Mouse (Mus musculus) midbrain, embryonic 13.5 days (tissue): ENCODE results near the gene Lipe. TPM values are rescaled to one million over a fixed set of nuclear protein-coding genes. Genes with fewer than 3 reads are reported as not detected.
A peak's percentile ranks its signal among the peaks of the same experiment; 100 is the strongest.

Experiments
- ATAC-seq: fragments of 200-750 bp; cut with Nextera tagmentation; 2 replicates; pipeline ENCODE4 v1.8.0; 2017; ENCODE audit warnings: mild to moderate bottlenecking, moderate TSS enrichment, moderate library complexity
- H3K27ac ChIP-seq: fragments of 300-500 bp; sonication (generic); 2 replicates; pipeline ENCODE4 v1.5.1; 2015; ENCODE audit warnings: inconsistent platforms, mild to moderate bottlenecking, moderate library complexity
- H3K27me3 ChIP-seq: fragments of 300-500 bp; sonication (generic); 2 replicates; pipeline ENCODE4 v1.6.1; 2015; ENCODE audit warnings: mild to moderate bottlenecking, inconsistent platforms
- H3K36me3 ChIP-seq: fragments of 300-500 bp; sonication (generic); 2 replicates; pipeline ENCODE4 v1.6.1; 2015; ENCODE audit warnings: mild to moderate bottlenecking, inconsistent platforms
- H3K4me1 ChIP-seq: fragments of 300-500 bp; sonication (generic); replicated peaks from 2 replicates; pipeline ENCODE4 v1.6.1; 2015; ENCODE audit warnings: inconsistent platforms
- H3K4me2 ChIP-seq: fragments of 300-500 bp; sonication (generic); replicated peaks from 2 replicates; pipeline ENCODE4 v1.6.1; 2015; ENCODE audit warnings: moderate library complexity, mild to moderate bottlenecking, inconsistent platforms
- H3K4me3 ChIP-seq: fragments of 300-500 bp; sonication (generic); replicated peaks from 2 replicates; pipeline ENCODE4 v1.5.1; 2015; ENCODE audit warnings: mild to moderate bottlenecking, inconsistent platforms
- H3K9ac ChIP-seq: fragments of 300-500 bp; sonication (generic); replicated peaks from 2 replicates; pipeline ENCODE4 v1.6.1; 2015; ENCODE audit warnings: mild to moderate bottlenecking, inconsistent platforms
- H3K9me3 ChIP-seq: fragments of 300-500 bp; sonication (generic); 2 replicates; pipeline ENCODE4 v1.6.1; 2016; ENCODE audit warnings: mild to moderate bottlenecking, inconsistent platforms
- WGBS: fragments of 180-500 bp; shearing (Covaris S2); methylation state at CpG from one replicate; pipeline ENCODE4 v1.1.7; 2015; 5-methylcytosine and 5-hydroxymethylcytosine counted together
- polyA plus RNA-seq: library from polyadenylated mRNA; unstranded; fragments of >200 nt; fragmentation: Nextera tagmentation; extraction: Ambion mirVana; gene quantifications from 2 replicates; pipeline ENCODE4 v1.2.1, GENCODE M21; 2015

Lipe gene
- polyA plus RNA-seq, 1 experiment from 2014 or later, result 9.9 TPM

GRCm38 (mm10) chr7:25392851-25393250 lies 5.7 kb downstream of the Lipe start:
- Histone ChIP-seq H3K27ac (no peak overlapping the region), H3K9ac (peak overlapping the region; percentile 32; the same call in 1 of the 2 replicates), H3K27me3 (peaks cover 5% of the 10 kb centered on the region), H3K9me3 (no peaks in the 10 kb centered on the region), H3K4me2 (no peak overlapping the region), H3K36me3 (peaks cover 8% of the 10 kb centered on the region), H3K4me1 (peaks cover 49% of the 10 kb centered on the region), H3K4me3 (no peak overlapping the region)
- 33% methylated on average over 7 of the region's 7 CpGs for WGBS
- no peak for ATAC-seq

- Histone ChIP-seq H3K36me3 (peaks cover 17% of the 10 kb centered on the region), H3K9ac (no peak overlapping the region), H3K4me2 (no peak overlapping the region), H3K4me3 (no peak overlapping the region), H3K27ac (no peak overlapping the region), H3K9me3 (no peaks in the 10 kb centered on the region), H3K4me1 (peaks cover 49% of the 10 kb centered on the region), H3K27me3 (peaks cover 5% of the 10 kb centered on the region)
- WGBS, result 54% methylated on average over 2 of the region's 2 CpGs
- no peak for ATAC-seq
These were observed 6.6 kb downstream of the Lipe start for GRCm38 (mm10) chr7:25391856-25392453.

- 45% methylated on average over 2 of the region's 2 CpGs for WGBS
- H3K9ac ChIP-seq, result 0 out of 2 replicates have a peak overlapping the region, but pooled peaks have one; percentile 23
- H3K4me2 ChIP-seq, result no peak overlapping the region
- peaks cover 5% of the 10 kb centered on the region for H3K27me3 ChIP-seq
- H3K4me1 ChIP-seq, result peaks cover 44% of the 10 kb centered on the region
- peaks cover 27% of the 10 kb centered on the region for H3K36me3 ChIP-seq
- H3K4me3 ChIP-seq, result no peak overlapping the region
- H3K9me3 ChIP-seq, result no peaks in the 10 kb centered on the region
- no peak for ATAC-seq
- H3K27ac ChIP-seq, result no peak overlapping the region
These were observed 7.5 kb downstream of the Lipe start for GRCm38 (mm10) chr7:25390986-25391385.

GRCm38 (mm10) chr7:25390054-25390770 lies 8.3 kb downstream of the Lipe start:
- Histone ChIP-seq H3K4me1 (peaks cover 44% of the 10 kb centered on the region), H3K27me3 (peaks cover 5% of the 10 kb centered on the region), H3K9me3 (no peaks in the 10 kb centered on the region), H3K27ac (no peak overlapping the region), H3K36me3 (peaks cover 35% of the 10 kb centered on the region), H3K4me3 (no peak overlapping the region), H3K4me2 (no peak overlapping the region), H3K9ac (peak overlapping the region; percentile 41; the same call in 1 of the 2 replicates)
- 32% methylated on average over 8 of the region's 8 CpGs for WGBS
- ATAC-seq, result no peak

GRCm38 (mm10) chr7:25388916-25389315 lies 9.6 kb downstream of the Lipe start:
- Histone ChIP-seq H3K9me3 (no peaks in the 10 kb centered on the region), H3K9ac (no peak overlapping the region), H3K4me1 (peaks cover 34% of the 10 kb centered on the region), H3K4me3 (no peak overlapping the region), H3K27me3 (peaks cover 2% of the 10 kb centered on the region; the same call in 1 of the 2 replicates), H3K27ac (no peak overlapping the region), H3K36me3 (peaks cover 48% of the 10 kb centered on the region), H3K4me2 (no peak overlapping the region)
- ATAC-seq, result no peak
- 88% methylated on average over 7 of the region's 7 CpGs for WGBS

GRCm38 (mm10) chr7:25387811-25388440 lies 10.6 kb downstream of the Lipe start:
- Histone ChIP-seq H3K4me3 (no peak overlapping the region), H3K9ac (no peak overlapping the region), H3K27ac (no peak overlapping the region), H3K36me3 (peaks cover 57% of the 10 kb centered on the region), H3K9me3 (no peaks in the 10 kb centered on the region), H3K27me3 (no peaks in the 10 kb centered on the region), H3K4me2 (no peak overlapping the region), H3K4me1 (peaks cover 24% of the 10 kb centered on the region)
- 94% methylated on average over 18 of the region's 18 CpGs for WGBS
- ATAC-seq, result no peak

- Histone ChIP-seq H3K27me3 (0 out of 2 replicates have a peak, but pooled peaks cover 4% of the 10 kb centered on the region), H3K9me3 (no peaks in the 10 kb centered on the region), H3K4me1 (peaks cover 13% of the 10 kb centered on the region), H3K4me2 (no peak overlapping the region), H3K4me3 (no peak overlapping the region), H3K27ac (no peak overlapping the region), H3K36me3 (peaks cover 73% of the 10 kb centered on the region), H3K9ac (peak overlapping the region; percentile 2; the same call in 1 of the 2 replicates)
- WGBS, result 84% methylated on average over 12 of the region's 12 CpGs
- ATAC-seq, result no peak
These were observed 12.5 kb downstream of the Lipe start for GRCm38 (mm10) chr7:25385850-25386555.

- peak overlapping the region; percentile 2; the same call in 1 of the 2 replicates for H3K9ac ChIP-seq
- no peaks in the 10 kb centered on the region for H3K9me3 ChIP-seq
- H3K36me3 ChIP-seq, result peaks cover 79% of the 10 kb centered on the region
- WGBS, result 93% methylated on average over 12 of the region's 12 CpGs
- H3K4me2 ChIP-seq, result no peak overlapping the region
- no peak overlapping the region for H3K27ac ChIP-seq
- H3K4me1 ChIP-seq, result peaks cover 8% of the 10 kb centered on the region
- peaks cover 10% of the 10 kb centered on the region for H3K27me3 ChIP-seq
- no peak overlapping the region for H3K4me3 ChIP-seq
- no peak for ATAC-seq
These were observed 13.3 kb downstream of the Lipe start for GRCm38 (mm10) chr7:25385259-25385658.

GRCm38 (mm10) chr7:25384818-25385217 lies 13.7 kb downstream of the Lipe start:
- no peak for ATAC-seq
- Histone ChIP-seq H3K36me3 (peaks cover 79% of the 10 kb centered on the region), H3K27me3 (peaks cover 11% of the 10 kb centered on the region), H3K4me1 (peaks cover 8% of the 10 kb centered on the region), H3K4me2 (no peak overlapping the region), H3K4me3 (no peak overlapping the region), H3K9ac (no peak overlapping the region), H3K27ac (no peak overlapping the region), H3K9me3 (no peaks in the 10 kb centered on the region)
- 88% methylated on average over 9 of the region's 9 CpGs for WGBS

- 88% methylated on average over 13 of the region's 13 CpGs for WGBS
- Histone ChIP-seq H3K36me3 (peaks cover 79% of the 10 kb centered on the region), H3K9me3 (no peaks in the 10 kb centered on the region), H3K9ac (no peak overlapping the region), H3K27ac (no peak overlapping the region), H3K4me2 (no peak overlapping the region), H3K27me3 (peaks cover 11% of the 10 kb centered on the region), H3K4me3 (no peak overlapping the region), H3K4me1 (peaks cover 10% of the 10 kb centered on the region)
- no peak for ATAC-seq
These were observed 14.2 kb downstream of the Lipe start for GRCm38 (mm10) chr7:25384318-25384717.

GRCm38 (mm10) chr7:25383891-25384290 lies 14.6 kb downstream of the Lipe start:
- no peak for ATAC-seq
- H3K36me3 ChIP-seq, result peaks cover 79% of the 10 kb centered on the region
- H3K27me3 ChIP-seq, result peaks cover 11% of the 10 kb centered on the region
- H3K4me2 ChIP-seq, result no peak overlapping the region
- peaks cover 13% of the 10 kb centered on the region for H3K4me1 ChIP-seq
- H3K27ac ChIP-seq, result no peak overlapping the region
- 86% methylated on average over 4 of the region's 4 CpGs for WGBS
- H3K9ac ChIP-seq, result no peak overlapping the region
- H3K9me3 ChIP-seq, result no peaks in the 10 kb centered on the region
- no peak overlapping the region for H3K4me3 ChIP-seq

- Histone ChIP-seq H3K4me3 (no peak overlapping the region), H3K9ac (no peak overlapping the region), H3K27ac (no peak overlapping the region), H3K27me3 (peaks cover 11% of the 10 kb centered on the region), H3K36me3 (peaks cover 77% of the 10 kb centered on the region), H3K4me1 (peaks cover 13% of the 10 kb centered on the region), H3K9me3 (no peaks in the 10 kb centered on the region), H3K4me2 (no peak overlapping the region)
- WGBS, result 89% methylated on average over 7 of the region's 7 CpGs
- no peak for ATAC-seq
These were observed 15.1 kb downstream of the Lipe start for GRCm38 (mm10) chr7:25383385-25383784.
